Mouse (Mus musculus) lung, adult 18-20 months (tissue): Measurements from ENCODE around the gene Smoc1.

Source experiments
- DNase-seq, 2 experiments: peaks; one replicate each; pipeline ENCODE4 v3.0.0; 2022; ENCODE audit warnings: mixed read lengths in 2 of 2

Gene Smoc1

GRCm38 (mm10) chr12:81026995-81027942 is 661 bp downstream of the Smoc1 start:
- DNase-seq = no peak

- no peak for DNase-seq
These were observed 1.8 kb downstream of the Smoc1 start for GRCm38 (mm10) chr12:81028291-81028920.

GRCm38 (mm10) chr12:81029731-81030130 is 3.1 kb downstream of the Smoc1 start:
- no peak for DNase-seq

- no peak for DNase-seq
These were observed 5.0 kb downstream of the Smoc1 start for GRCm38 (mm10) chr12:81031579-81031978.

GRCm38 (mm10) chr12:81033389-81034041 is 6.9 kb downstream of the Smoc1 start:
- no peak for DNase-seq

GRCm38 (mm10) chr12:81034042-81034417 is 7.4 kb downstream of the Smoc1 start:
- DNase-seq = no peak

- DNase-seq = no peak
These were observed 9.2 kb downstream of the Smoc1 start for GRCm38 (mm10) chr12:81035850-81036249.

GRCm38 (mm10) chr12:81043616-81044015 is 17.0 kb downstream of the Smoc1 start:
- DNase-seq = no peak

GRCm38 (mm10) chr12:81046926-81047325 is 20.3 kb downstream of the Smoc1 start:
- no peak for DNase-seq

GRCm38 (mm10) chr12:81049661-81050060 is 23.1 kb downstream of the Smoc1 start:
- DNase-seq = no peak

- no peak for DNase-seq
These were observed 28.5 kb downstream of the Smoc1 start for GRCm38 (mm10) chr12:81055000-81055705.

- no peak for DNase-seq
These were observed 29.2 kb downstream of the Smoc1 start for GRCm38 (mm10) chr12:81055811-81056210.

GRCm38 (mm10) chr12:81057619-81058018 is 31.0 kb downstream of the Smoc1 start:
- no peak for DNase-seq

- DNase-seq = no peak
These were observed 32.0 kb downstream of the Smoc1 start for GRCm38 (mm10) chr12:81058561-81058960.

- no peak for DNase-seq
These were observed 35.3 kb downstream of the Smoc1 start for GRCm38 (mm10) chr12:81061831-81062361.

GRCm38 (mm10) chr12:81063336-81063955 is 36.8 kb downstream of the Smoc1 start:
- DNase-seq = no peak

GRCm38 (mm10) chr12:81074139-81074538 is 47.5 kb downstream of the Smoc1 start:
- no peak for DNase-seq

GRCm38 (mm10) chr12:81074941-81075340 is 48.3 kb downstream of the Smoc1 start:
- DNase-seq = no peak

- peak in 1 of 2 experiments; percentile 9 for DNase-seq
These were observed 51.5 kb downstream of the Smoc1 start for GRCm38 (mm10) chr12:81077953-81078646.

GRCm38 (mm10) chr12:81080345-81080744 is 53.7 kb downstream of the Smoc1 start:
- DNase-seq = no peak

- no peak for DNase-seq
These were observed 54.4 kb downstream of the Smoc1 start for GRCm38 (mm10) chr12:81081031-81081430.
